Mouse (Mus musculus) megakaryocyte, embryonic 14.5 days (primary cell): ENCODE results near the gene Mcu.

Experiments
- FLI1 ChIP-seq: IDR thresholded peaks from 2 replicates; pipeline ENCODE4 v1.6.1; 2012; ENCODE audit warnings: low read length, inconsistent platforms, mixed read lengths
- GATA1 ChIP-seq: IDR thresholded peaks from 3 replicates; pipeline ENCODE4 v1.6.1; 2012; ENCODE audit warnings: mixed read lengths, low read length, inconsistent platforms, borderline replicate concordance

DNA sequence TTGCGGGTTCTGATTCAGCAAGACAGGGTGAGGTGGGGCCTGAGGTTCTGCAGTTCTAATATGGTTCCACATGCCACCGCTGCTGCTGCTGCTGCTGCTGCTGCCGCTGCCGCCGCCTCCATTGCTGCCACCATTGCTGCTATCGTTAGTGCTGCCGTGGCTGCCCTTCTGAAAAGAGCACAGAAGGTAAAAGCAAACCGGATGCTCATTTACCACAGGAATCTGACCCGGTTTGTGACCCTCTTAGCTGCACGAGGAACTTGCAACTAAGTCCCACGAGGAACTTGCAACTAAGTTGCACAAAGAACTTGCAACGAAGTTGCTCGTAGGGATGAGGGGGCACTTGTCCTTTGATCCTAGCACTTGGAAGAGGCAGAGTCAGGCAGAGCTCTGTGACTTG lies 40.3 kb upstream of the Mcu start:
- no peak for TF ChIP-seq GATA1
- no peak for TF ChIP-seq FLI1
